Mouse (Mus musculus): ENCODE measurements around the gene Kcna3. TPM values are rescaled to one million over a fixed set of nuclear protein-coding genes. Genes with fewer than 3 reads are reported as not detected.

Gene Kcna3
- polyA plus RNA-seq, 1 experiment from 2014 or later: 0.59 TPM

GRCm38 (mm10) chr3:107073863-107074262 lies 37.9 kb downstream of the Kcna3 start:
- ATAC-seq (ENCODE audit: insufficient number of reproducible peaks, insufficient read depth, low FRiP score, low read depth): no peak

GRCm38 (mm10) chr3:107075705-107076104 lies 39.7 kb downstream of the Kcna3 start:
- H3K27me3 ChIP-seq (ENCODE audit: control insufficient read depth, insufficient read depth, low read length): no peaks in the 10 kb centered on the region
- no peak overlapping the region for H3K27ac ChIP-seq (ENCODE audit: low read length)
- no peak overlapping the region for H3K4me2 ChIP-seq (replicated peaks; ENCODE audit: low read depth, low read length)
- no peak for ATAC-seq (ENCODE audit: insufficient number of reproducible peaks, insufficient read depth, low FRiP score, low read depth)
- H3K4me3 ChIP-seq (ENCODE audit: low read depth, low read length): no peak overlapping the region
- H3K9me3 ChIP-seq (ENCODE audit: control insufficient read depth, low read depth, low read length): no peaks in the 10 kb centered on the region
- H3K4me1 ChIP-seq (ENCODE audit: control insufficient read depth, insufficient read depth, low read length): no peaks in the 10 kb centered on the region
- WGBS: 90% methylated on average over 1 of the region's 1 CpGs
- H3K9ac ChIP-seq (replicated peaks; ENCODE audit: low read depth, low read length): no peak overlapping the region
- no peaks in the 10 kb centered on the region for H3K36me3 ChIP-seq (ENCODE audit: control insufficient read depth, insufficient read depth, low read length)

More at GRCm38 (mm10) chr3:107073863-107074262, 37.9 kb downstream of the Kcna3 start:
- WGBS: 57% methylated on average over 2 of the region's 2 CpGs
- H3K9me3 ChIP-seq (ENCODE audit: control insufficient read depth, low read depth, low read length): no peaks in the 10 kb centered on the region
- H3K4me3 ChIP-seq (ENCODE audit: low read depth, low read length): no peak overlapping the region
- no peaks in the 10 kb centered on the region for H3K4me1 ChIP-seq (ENCODE audit: control insufficient read depth, insufficient read depth, low read length)
- H3K9ac ChIP-seq (replicated peaks; ENCODE audit: low read depth, low read length): no peak overlapping the region
- no peak overlapping the region for H3K27ac ChIP-seq (ENCODE audit: low read length)
- H3K4me2 ChIP-seq (replicated peaks; ENCODE audit: low read depth, low read length): no peak overlapping the region
- H3K36me3 ChIP-seq (ENCODE audit: control insufficient read depth, insufficient read depth, low read length): no peaks in the 10 kb centered on the region
- no peaks in the 10 kb centered on the region for H3K27me3 ChIP-seq (ENCODE audit: control insufficient read depth, insufficient read depth, low read length)

- peak; percentile 37; the same call in 1 of the 2 replicates for ATAC-seq (ENCODE audit: insufficient number of reproducible peaks, insufficient read depth, low FRiP score, low read depth)
- 38% methylated on average over 3 of the region's 3 CpGs for WGBS
- Histone ChIP-seq H3K9me3 (ENCODE audit: control insufficient read depth, low read depth, low read length) (no peaks in the 10 kb centered on the region), H3K4me2 (replicated peaks; ENCODE audit: low read depth, low read length) (no peak overlapping the region), H3K27me3 (ENCODE audit: control insufficient read depth, insufficient read depth, low read length) (no peaks in the 10 kb centered on the region), H3K36me3 (ENCODE audit: control insufficient read depth, insufficient read depth, low read length) (no peaks in the 10 kb centered on the region), H3K4me3 (ENCODE audit: low read depth, low read length) (no peak overlapping the region), H3K4me1 (ENCODE audit: control insufficient read depth, insufficient read depth, low read length) (no peaks in the 10 kb centered on the region), H3K27ac (ENCODE audit: low read length) (no peak overlapping the region), H3K9ac (replicated peaks; ENCODE audit: low read depth, low read length) (no peak overlapping the region)
Measured at GRCm38 (mm10) chr3:107076658-107077057, 40.7 kb downstream of the Kcna3 start.

- ATAC-seq (ENCODE audit: insufficient number of reproducible peaks, insufficient read depth, low FRiP score, low read depth): no peak
Measured at GRCm38 (mm10) chr3:107077101-107077500, 41.1 kb downstream of the Kcna3 start.

GRCm38 (mm10) chr3:107080803-107081202 lies 44.8 kb downstream of the Kcna3 start:
- 82% methylated on average over 3 of the region's 3 CpGs for WGBS
- H3K4me2 ChIP-seq (replicated peaks; ENCODE audit: low read depth, low read length): no peak overlapping the region

More at GRCm38 (mm10) chr3:107077101-107077500, 41.1 kb downstream of the Kcna3 start:
- H3K4me2 ChIP-seq (replicated peaks; ENCODE audit: low read depth, low read length): no peak overlapping the region
- no peaks in the 10 kb centered on the region for H3K27me3 ChIP-seq (ENCODE audit: control insufficient read depth, insufficient read depth, low read length)
- H3K4me1 ChIP-seq (ENCODE audit: control insufficient read depth, insufficient read depth, low read length): no peaks in the 10 kb centered on the region
- no peaks in the 10 kb centered on the region for H3K9me3 ChIP-seq (ENCODE audit: control insufficient read depth, low read depth, low read length)
- 74% methylated on average over 2 of the region's 2 CpGs for WGBS
- no peaks in the 10 kb centered on the region for H3K36me3 ChIP-seq (ENCODE audit: control insufficient read depth, insufficient read depth, low read length)
- H3K9ac ChIP-seq (replicated peaks; ENCODE audit: low read depth, low read length): no peak overlapping the region
- no peak overlapping the region for H3K4me3 ChIP-seq (ENCODE audit: low read depth, low read length)
- no peak overlapping the region for H3K27ac ChIP-seq (ENCODE audit: low read length)

GRCm38 (mm10) chr3:107081227-107081626 lies 45.3 kb downstream of the Kcna3 start:
- WGBS: 28% methylated on average over 3 of the region's 3 CpGs
- Histone ChIP-seq H3K27ac (ENCODE audit: low read length) (no peak overlapping the region), H3K36me3 (ENCODE audit: control insufficient read depth, insufficient read depth, low read length) (no peaks in the 10 kb centered on the region), H3K4me2 (replicated peaks; ENCODE audit: low read depth, low read length) (no peak overlapping the region), H3K9ac (replicated peaks; ENCODE audit: low read depth, low read length) (no peak overlapping the region), H3K27me3 (ENCODE audit: control insufficient read depth, insufficient read depth, low read length) (no peaks in the 10 kb centered on the region), H3K4me1 (ENCODE audit: control insufficient read depth, insufficient read depth, low read length) (no peaks in the 10 kb centered on the region), H3K9me3 (ENCODE audit: control insufficient read depth, low read depth, low read length) (no peaks in the 10 kb centered on the region), H3K4me3 (ENCODE audit: low read depth, low read length) (no peak overlapping the region)
- no peak for ATAC-seq (ENCODE audit: insufficient number of reproducible peaks, insufficient read depth, low FRiP score, low read depth)

More at GRCm38 (mm10) chr3:107080803-107081202, 44.8 kb downstream of the Kcna3 start:
- no peaks in the 10 kb centered on the region for H3K4me1 ChIP-seq (ENCODE audit: control insufficient read depth, insufficient read depth, low read length)
- H3K9ac ChIP-seq (replicated peaks; ENCODE audit: low read depth, low read length): no peak overlapping the region
- no peaks in the 10 kb centered on the region for H3K9me3 ChIP-seq (ENCODE audit: control insufficient read depth, low read depth, low read length)
- ATAC-seq (ENCODE audit: insufficient number of reproducible peaks, insufficient read depth, low FRiP score, low read depth): no peak
- no peaks in the 10 kb centered on the region for H3K27me3 ChIP-seq (ENCODE audit: control insufficient read depth, insufficient read depth, low read length)
- H3K27ac ChIP-seq (ENCODE audit: low read length): no peak overlapping the region
- H3K4me3 ChIP-seq (ENCODE audit: low read depth, low read length): no peak overlapping the region
- no peaks in the 10 kb centered on the region for H3K36me3 ChIP-seq (ENCODE audit: control insufficient read depth, insufficient read depth, low read length)

- ATAC-seq (ENCODE audit: insufficient number of reproducible peaks, insufficient read depth, low FRiP score, low read depth): no peak
- no peaks in the 10 kb centered on the region for H3K4me1 ChIP-seq (ENCODE audit: control insufficient read depth, insufficient read depth, low read length)
- no peaks in the 10 kb centered on the region for H3K36me3 ChIP-seq (ENCODE audit: control insufficient read depth, insufficient read depth, low read length)
- no peak overlapping the region for H3K9ac ChIP-seq (replicated peaks; ENCODE audit: low read depth, low read length)
- H3K4me2 ChIP-seq (replicated peaks; ENCODE audit: low read depth, low read length): no peak overlapping the region
- H3K4me3 ChIP-seq (ENCODE audit: low read depth, low read length): no peak overlapping the region
- 71% methylated on average over 3 of the region's 3 CpGs for WGBS
- no peaks in the 10 kb centered on the region for H3K9me3 ChIP-seq (ENCODE audit: control insufficient read depth, low read depth, low read length)
- H3K27ac ChIP-seq (ENCODE audit: low read length): no peak overlapping the region
- no peaks in the 10 kb centered on the region for H3K27me3 ChIP-seq (ENCODE audit: control insufficient read depth, insufficient read depth, low read length)
Measured at GRCm38 (mm10) chr3:107084586-107084985, 48.6 kb downstream of the Kcna3 start.

GRCm38 (mm10) chr3:107087410-107087809 lies 51.4 kb downstream of the Kcna3 start:
- Histone ChIP-seq H3K9ac (replicated peaks; ENCODE audit: low read depth, low read length) (no peak overlapping the region), H3K27me3 (ENCODE audit: control insufficient read depth, insufficient read depth, low read length) (no peaks in the 10 kb centered on the region), H3K36me3 (ENCODE audit: control insufficient read depth, insufficient read depth, low read length) (no peaks in the 10 kb centered on the region), H3K4me1 (ENCODE audit: control insufficient read depth, insufficient read depth, low read length) (no peaks in the 10 kb centered on the region), H3K9me3 (ENCODE audit: control insufficient read depth, low read depth, low read length) (no peaks in the 10 kb centered on the region), H3K27ac (ENCODE audit: low read length) (no peak overlapping the region), H3K4me2 (replicated peaks; ENCODE audit: low read depth, low read length) (no peak overlapping the region), H3K4me3 (ENCODE audit: low read depth, low read length) (no peak overlapping the region)
- 92% methylated on average over 4 of the region's 4 CpGs for WGBS
- no peak for ATAC-seq (ENCODE audit: insufficient number of reproducible peaks, insufficient read depth, low FRiP score, low read depth)

Data from stomach, embryonic 14.5 days (tissue).